Mouse (Mus musculus) kidney, embryonic 14.5 days (tissue): Measurements from ENCODE around the gene Hba-a1. TPM values are rescaled to one million over a fixed set of nuclear protein-coding genes. Genes with fewer than 3 reads are reported as not detected.
"Not testable (repeated sequence)": the region's sequence is repeated elsewhere in the genome, so short reads cannot be mapped to it uniquely, and the experiment has no call there.

Experiments
- ATAC-seq: fragments of 200-750 bp; cut with Nextera tagmentation; 2 replicates; pipeline ENCODE4 v1.8.0; 2017; ENCODE audit warnings: moderate number of reproducible peaks, mild to moderate bottlenecking, moderate TSS enrichment, moderate library complexity; ENCODE audit not compliant: low FRiP score, low TSS enrichment
- H3K27ac ChIP-seq: fragments of 300-500 bp; sonication (generic); 2 replicates; pipeline ENCODE4 v1.5.1; 2014; ENCODE audit warnings: low read depth, mild to moderate bottlenecking, low read length, moderate library complexity, mixed read lengths
- H3K27me3 ChIP-seq: fragments of 300-500 bp; sonication (generic); 2 replicates; pipeline ENCODE4 v1.6.1; 2014; ENCODE audit warnings: mild to moderate bottlenecking, low read length; ENCODE audit not compliant: control insufficient read depth, insufficient read depth
- H3K36me3 ChIP-seq: fragments of 300-500 bp; sonication (generic); 2 replicates; pipeline ENCODE4 v1.6.1; 2014; ENCODE audit warnings: low read length, mixed read lengths; ENCODE audit not compliant: control insufficient read depth, insufficient read depth
- H3K4me1 ChIP-seq: fragments of 300-500 bp; sonication (generic); 2 replicates; pipeline ENCODE4 v1.6.1; 2014; ENCODE audit warnings: low read length, mixed read lengths; ENCODE audit not compliant: control insufficient read depth, insufficient read depth
- H3K4me2 ChIP-seq: fragments of 300-500 bp; sonication (generic); replicated peaks from 2 replicates; pipeline ENCODE4 v1.6.1; 2014; ENCODE audit warnings: low read depth, mild to moderate bottlenecking, low read length
- H3K4me3 ChIP-seq: fragments of 300-500 bp; sonication (generic); 2 replicates; pipeline ENCODE4 v1.5.1; 2014; ENCODE audit warnings: mild to moderate bottlenecking, low read length
- H3K9ac ChIP-seq: fragments of 300-500 bp; sonication (generic); 2 replicates; pipeline ENCODE4 v1.6.1; 2014; ENCODE audit warnings: low read depth, mild to moderate bottlenecking, low read length, moderate library complexity
- H3K9me3 ChIP-seq: fragments of 300-500 bp; sonication (generic); 2 replicates; pipeline ENCODE4 v1.6.1; 2016; ENCODE audit warnings: low read length; ENCODE audit not compliant: control insufficient read depth
- WGBS: fragments of 180-500 bp; shearing (Covaris S2); extraction: QIAGEN DNeasy Blood & Tissue Kit; methylation state at CpG from one replicate; pipeline ENCODE4 v1.1.7; 2014; 5-methylcytosine and 5-hydroxymethylcytosine counted together
- polyA plus RNA-seq: library from polyadenylated mRNA; unstranded; fragments of >200 nt; fragmentation: Nextera tagmentation; extraction: Ambion mirVana; gene quantifications from 2 replicates; pipeline ENCODE4 v1.2.1, GENCODE M21; 2014

The Hba-a1 gene
- 2,390 and 2,705 TPM in 2 replicates for polyA plus RNA-seq

- ATAC-seq, H3K4me2 ChIP-seq, H3K4me3 ChIP-seq, H3K4me1 ChIP-seq, H3K36me3 ChIP-seq, H3K27ac ChIP-seq, H3K9ac ChIP-seq, H3K9me3 ChIP-seq, H3K27me3 ChIP-seq: not testable (repeated sequence)
- no CpG with 5 or more reads among the region's 5 CpGs for WGBS
These were observed at the start of gene Hba-a1 for GRCm38 (mm10) chr11:32283091-32283777. TSS of gene Hba-a1 (plus strand) at chr11:32283511.

- H3K36me3 ChIP-seq: peaks cover 57% of the 10 kb centered on the region
- H3K27me3 ChIP-seq: no peaks in the 10 kb centered on the region
- H3K4me3 ChIP-seq: no peak overlapping the region
- no peak overlapping the region for H3K27ac ChIP-seq
- H3K4me2 ChIP-seq: no peak overlapping the region
- no peak overlapping the region for H3K9ac ChIP-seq
- H3K9me3 ChIP-seq: no peaks in the 10 kb centered on the region
- WGBS: 89% methylated on average over 3 of the region's 3 CpGs
- no peak for ATAC-seq
- H3K4me1 ChIP-seq: no peaks in the 10 kb centered on the region
These were observed 49.4 kb upstream of the Hba-a1 start for GRCm38 (mm10) chr11:32233895-32234294.

- Histone ChIP-seq H3K9ac (no peak overlapping the region), H3K9me3 (no peaks in the 10 kb centered on the region), H3K4me1 (no peaks in the 10 kb centered on the region), H3K27me3 (no peaks in the 10 kb centered on the region), H3K36me3 (peaks cover 62% of the 10 kb centered on the region), H3K4me3 (no peak overlapping the region), H3K4me2 (no peak overlapping the region), H3K27ac (no peak overlapping the region)
- no peak for ATAC-seq
- WGBS: 96% methylated on average over 6 of the region's 6 CpGs
These were observed 48.4 kb upstream of the Hba-a1 start for GRCm38 (mm10) chr11:32234816-32235485.

- H3K27me3 ChIP-seq: no peaks in the 10 kb centered on the region
- no peak overlapping the region; the same call in 1 of the 2 replicates for H3K27ac ChIP-seq
- H3K4me2 ChIP-seq: no peak overlapping the region
- H3K4me3 ChIP-seq: no peak overlapping the region
- H3K9me3 ChIP-seq: no peaks in the 10 kb centered on the region
- 45% methylated on average over 3 of the region's 3 CpGs for WGBS
- peaks cover 59% of the 10 kb centered on the region for H3K36me3 ChIP-seq
- H3K9ac ChIP-seq: no peak overlapping the region
- peak; percentile 13; the same call in 1 of the 2 replicates for ATAC-seq
- no peaks in the 10 kb centered on the region for H3K4me1 ChIP-seq
These were observed 47.7 kb upstream of the Hba-a1 start for GRCm38 (mm10) chr11:32235646-32236045.

DNA sequence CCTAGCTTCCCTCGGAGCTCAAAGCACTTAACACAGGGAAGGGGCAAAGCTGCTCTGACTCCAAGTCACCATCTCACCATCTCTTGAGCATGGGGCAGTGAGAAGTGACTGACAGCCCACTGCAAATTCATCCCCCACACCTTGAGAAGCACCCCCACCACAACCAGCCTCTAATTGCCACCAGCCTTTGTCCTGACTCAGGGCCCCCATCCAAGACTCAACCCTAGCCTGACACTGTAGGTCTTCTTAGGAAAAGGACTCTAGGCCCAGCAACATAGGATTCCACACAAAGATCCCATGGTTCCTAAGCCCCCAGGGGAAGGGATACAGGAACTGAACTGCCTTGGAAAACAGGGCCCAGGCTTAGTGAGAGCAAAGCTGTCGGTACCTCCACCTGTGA lies 47.2 kb upstream of the Hba-a1 start:
- Histone ChIP-seq H3K9ac (no peak overlapping the region), H3K27ac (no peak overlapping the region), H3K36me3 (peaks cover 59% of the 10 kb centered on the region), H3K27me3 (no peaks in the 10 kb centered on the region), H3K4me2 (no peak overlapping the region), H3K4me1 (no peaks in the 10 kb centered on the region), H3K4me3 (no peak overlapping the region), H3K9me3 (no peaks in the 10 kb centered on the region)
- 82% methylated on average over 2 of the region's 2 CpGs for WGBS
- no peak for ATAC-seq

GRCm38 (mm10) chr11:32236712-32237410 lies 46.5 kb upstream of the Hba-a1 start:
- no peak overlapping the region for H3K27ac ChIP-seq
- H3K36me3 ChIP-seq: peaks cover 57% of the 10 kb centered on the region
- H3K9ac ChIP-seq: no peak overlapping the region
- H3K4me2 ChIP-seq: no peak overlapping the region
- no peak for ATAC-seq
- H3K4me3 ChIP-seq: no peak overlapping the region
- 65% methylated on average over 9 of the region's 9 CpGs for WGBS
- no peaks in the 10 kb centered on the region for H3K9me3 ChIP-seq
- no peaks in the 10 kb centered on the region for H3K27me3 ChIP-seq
- H3K4me1 ChIP-seq: no peaks in the 10 kb centered on the region

DNA sequence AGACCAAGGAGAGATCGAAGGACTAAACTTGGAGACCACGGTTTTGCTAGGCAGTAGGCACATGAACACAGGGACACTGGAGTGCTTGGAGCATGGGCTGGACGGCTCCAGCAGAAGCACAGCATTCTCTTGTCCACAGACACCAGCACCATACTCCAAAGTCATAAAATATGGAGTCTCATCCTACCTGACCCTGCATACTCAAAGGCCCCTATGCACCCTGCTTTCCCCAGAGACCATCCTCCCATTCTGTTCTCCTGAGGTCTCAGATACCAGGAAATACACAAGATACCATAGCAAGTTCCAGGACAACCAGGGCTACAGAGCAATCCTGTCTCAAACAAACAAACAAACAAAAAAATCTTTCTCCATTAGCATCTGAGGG lies 45.9 kb upstream of the Hba-a1 start:
- no peak for ATAC-seq
- H3K9me3 ChIP-seq: no peaks in the 10 kb centered on the region
- 91% methylated on average over 3 of the region's 3 CpGs for WGBS

DNA sequence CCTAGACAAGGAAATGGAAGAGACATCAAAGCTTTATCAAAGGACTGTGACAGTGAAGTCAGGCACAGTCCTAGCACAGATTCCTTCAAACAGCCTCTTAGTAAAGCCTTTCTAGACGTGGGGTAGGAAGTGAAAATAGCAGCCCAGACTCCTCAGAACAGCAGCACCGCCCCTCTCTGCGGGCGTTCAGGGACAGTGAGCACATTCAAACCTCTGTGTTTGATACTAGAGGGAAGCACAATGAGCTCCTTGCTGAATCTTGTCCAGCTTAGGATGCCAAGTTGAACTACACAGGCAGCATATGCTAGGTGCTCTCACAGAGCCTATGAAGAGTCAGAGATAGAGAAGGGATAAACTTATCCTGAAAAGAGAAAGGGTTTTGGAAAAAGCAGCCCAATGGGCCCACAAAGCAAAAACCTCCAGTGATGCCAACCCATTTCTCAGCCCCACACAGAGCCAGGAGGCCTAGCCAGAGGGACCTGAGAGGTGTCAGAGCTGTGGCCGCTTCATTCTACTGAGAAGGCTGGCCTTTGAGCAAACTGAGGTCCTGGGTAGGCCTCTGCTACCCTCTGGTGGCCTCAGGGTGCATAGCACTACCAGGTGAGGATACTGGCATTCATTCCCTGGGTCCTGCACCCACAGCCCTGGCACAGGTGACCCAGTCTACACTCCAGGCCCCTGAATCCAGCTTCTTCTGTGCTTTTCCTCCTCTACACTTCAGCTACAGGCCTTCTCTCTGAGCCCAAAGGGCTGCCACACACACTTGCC lies 45.0 kb upstream of the Hba-a1 start:
- Histone ChIP-seq H3K4me3 (no peak overlapping the region), H3K36me3 (peaks cover 49% of the 10 kb centered on the region), H3K4me2 (no peak overlapping the region), H3K9me3 (no peaks in the 10 kb centered on the region), H3K4me1 (peaks cover 3% of the 10 kb centered on the region), H3K27ac (no peak overlapping the region), H3K27me3 (no peaks in the 10 kb centered on the region), H3K9ac (no peak overlapping the region)
- ATAC-seq: peak; percentile 50; the same call in 1 of the 2 replicates
- 66% methylated on average over 5 of the region's 5 CpGs for WGBS

More for the DNA sequence above, 45.9 kb upstream of the Hba-a1 start:
- Histone ChIP-seq H3K9ac (no peak overlapping the region), H3K4me1 (no peaks in the 10 kb centered on the region), H3K36me3 (peaks cover 53% of the 10 kb centered on the region), H3K4me3 (no peak overlapping the region), H3K27ac (no peak overlapping the region), H3K27me3 (no peaks in the 10 kb centered on the region), H3K4me2 (no peak overlapping the region)
